Mouse (Mus musculus) right cerebral cortex, adult 18-20 months (tissue): ENCODE data around the gene Galr3.
"Not testable (repeated sequence)": the region's sequence is repeated elsewhere in the genome, so short reads cannot be mapped to it uniquely, and the experiment has no call there.

ENCODE experiments used
- DNase-seq: peaks from one replicate; pipeline ENCODE4 v3.0.0; 2022; ENCODE audit warnings: mixed read lengths

The Galr3 gene

GRCm38 (mm10) chr15:79041585-79041984 lies at the start of gene Galr3:
Galr3 (plus strand) TSS chr15:79041885.
- no peak for DNase-seq

GRCm38 (mm10) chr15:78992235-78992634 lies 49.5 kb upstream of the Galr3 start:
- DNase-seq: no peak

GRCm38 (mm10) chr15:78992925-78993324 lies 48.8 kb upstream of the Galr3 start:
- DNase-seq: no peak

- DNase-seq: no peak
These were observed 45.8 kb upstream of the Galr3 start for GRCm38 (mm10) chr15:78995916-78996315.

DNA sequence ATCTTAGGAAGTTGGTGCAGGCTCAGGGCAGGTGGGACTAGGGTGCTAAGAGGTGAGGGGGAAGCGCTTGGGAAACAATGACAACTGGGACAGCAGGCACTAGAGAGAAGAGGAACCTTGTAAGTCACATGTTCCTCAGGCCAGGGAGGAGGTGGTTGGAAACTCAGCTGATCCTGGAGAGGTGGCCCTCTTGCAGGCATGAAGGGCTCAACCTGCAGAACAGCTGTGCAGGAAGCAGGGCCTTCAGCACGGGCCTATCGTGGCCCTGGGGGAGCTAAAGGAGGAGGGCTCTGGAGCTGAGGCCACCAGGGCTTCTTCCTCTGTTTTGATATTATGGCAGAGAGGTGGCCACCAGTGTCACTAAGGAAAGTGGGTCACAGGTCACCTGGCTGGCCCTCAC lies 45.0 kb upstream of the Galr3 start:
- no peak for DNase-seq

- DNase-seq: no peak
These were observed 43.3 kb upstream of the Galr3 start for GRCm38 (mm10) chr15:78998348-78998747.

DNA sequence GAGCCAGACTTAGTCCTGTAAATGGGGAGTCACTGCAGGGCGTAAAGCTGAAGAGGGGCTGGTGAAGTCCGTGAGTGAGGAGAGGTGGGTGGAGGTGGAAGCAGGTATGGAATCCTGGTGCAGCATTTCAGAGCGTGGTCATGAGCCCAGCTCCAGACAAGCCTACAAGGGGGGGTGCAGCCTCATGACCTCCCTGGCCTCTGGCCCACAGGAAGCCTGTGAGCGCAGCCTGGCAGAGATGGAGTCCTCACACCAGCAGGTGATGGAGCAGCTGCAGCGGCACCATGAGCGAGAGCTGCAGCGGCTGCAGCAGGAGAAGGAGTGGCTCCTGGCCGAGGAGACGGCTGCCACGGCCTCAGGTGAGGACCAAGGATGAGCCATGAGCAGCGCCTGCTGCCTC lies 42.1 kb upstream of the Galr3 start:
- DNase-seq: no peak

GRCm38 (mm10) chr15:79000357-79000791 lies 41.3 kb upstream of the Galr3 start:
- no peak for DNase-seq

- no peak for DNase-seq
These were observed 40.1 kb upstream of the Galr3 start for GRCm38 (mm10) chr15:79001559-79001958.

- DNase-seq: no peak
These were observed 39.6 kb upstream of the Galr3 start for GRCm38 (mm10) chr15:79002036-79002435.

GRCm38 (mm10) chr15:79003079-79003478 lies 38.6 kb upstream of the Galr3 start:
- DNase-seq: no peak

GRCm38 (mm10) chr15:79005581-79005980 lies 36.1 kb upstream of the Galr3 start:
- DNase-seq: no peak

DNA sequence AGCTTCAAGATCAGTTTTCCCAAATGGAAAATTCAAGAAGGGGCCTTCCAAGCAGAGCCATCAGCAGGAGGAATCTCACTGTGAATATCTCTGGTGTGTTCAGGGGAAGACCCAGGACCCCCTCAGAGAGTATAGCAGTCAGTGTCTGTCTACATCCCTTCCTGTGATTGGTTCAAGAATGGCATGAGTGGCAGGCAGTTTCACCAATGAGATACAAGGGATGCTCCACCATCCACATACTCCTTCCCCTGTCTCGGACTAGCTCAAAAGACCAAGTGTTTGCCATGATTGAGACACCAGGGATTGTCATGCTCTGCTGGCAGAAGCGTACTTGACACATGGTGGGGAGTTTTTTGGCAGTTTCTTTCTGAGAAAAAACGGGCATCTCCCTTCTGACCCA lies 35.0 kb upstream of the Galr3 start:
- DNase-seq: no peak

- no peak for DNase-seq
These were observed 34.6 kb upstream of the Galr3 start for GRCm38 (mm10) chr15:79007059-79007458.

DNA sequence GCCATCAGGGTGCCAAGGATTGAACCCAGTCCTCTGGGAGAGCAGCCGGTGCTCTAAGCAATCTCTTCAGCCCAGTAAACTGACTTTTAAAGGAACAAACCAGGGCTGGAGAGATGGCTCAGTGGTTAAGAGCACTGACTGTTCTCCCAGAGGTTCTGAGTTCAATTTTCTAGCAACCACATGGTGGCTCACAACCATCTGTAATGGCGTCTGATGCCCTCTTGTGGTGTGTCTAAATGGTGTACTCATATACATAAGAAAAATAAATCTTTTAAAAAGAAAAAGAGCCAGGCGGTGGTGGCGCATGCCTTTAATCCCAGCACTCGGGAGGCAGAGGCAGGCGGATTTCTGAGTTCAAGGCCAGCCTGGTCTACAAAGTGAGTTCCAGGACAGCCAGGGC lies 33.8 kb upstream of the Galr3 start:
- DNase-seq: not testable (repeated sequence)

- DNase-seq: no peak
These were observed 32.0 kb upstream of the Galr3 start for GRCm38 (mm10) chr15:79009734-79010133.

DNA sequence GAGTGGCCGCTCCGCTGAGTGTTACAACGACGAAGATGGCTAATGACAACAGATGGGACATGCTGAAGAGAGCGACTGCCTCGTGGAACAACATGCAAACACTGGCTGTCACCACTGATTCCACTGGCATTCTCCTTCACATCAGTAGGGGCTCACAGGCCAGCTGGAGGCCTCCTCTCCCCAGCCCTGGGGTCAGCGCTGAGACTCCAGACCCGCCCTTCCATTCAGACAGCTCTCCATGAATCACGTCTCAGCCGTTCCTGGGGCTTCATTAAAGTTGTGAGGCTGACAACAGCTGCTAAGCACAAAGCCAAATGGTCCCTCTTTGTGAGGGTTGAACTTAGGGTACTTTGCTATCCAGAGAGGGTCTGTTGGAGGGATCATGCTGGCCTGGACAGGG lies 30.1 kb upstream of the Galr3 start:
- no peak for DNase-seq

- no peak for DNase-seq
These were observed 28.3 kb upstream of the Galr3 start for GRCm38 (mm10) chr15:79013382-79013781.

GRCm38 (mm10) chr15:79018191-79018590 lies 23.5 kb upstream of the Galr3 start:
- no peak for DNase-seq

GRCm38 (mm10) chr15:79018886-79019285 lies 22.8 kb upstream of the Galr3 start:
- DNase-seq: no peak

- no peak for DNase-seq
These were observed 18.9 kb upstream of the Galr3 start for GRCm38 (mm10) chr15:79022671-79023230.

DNA sequence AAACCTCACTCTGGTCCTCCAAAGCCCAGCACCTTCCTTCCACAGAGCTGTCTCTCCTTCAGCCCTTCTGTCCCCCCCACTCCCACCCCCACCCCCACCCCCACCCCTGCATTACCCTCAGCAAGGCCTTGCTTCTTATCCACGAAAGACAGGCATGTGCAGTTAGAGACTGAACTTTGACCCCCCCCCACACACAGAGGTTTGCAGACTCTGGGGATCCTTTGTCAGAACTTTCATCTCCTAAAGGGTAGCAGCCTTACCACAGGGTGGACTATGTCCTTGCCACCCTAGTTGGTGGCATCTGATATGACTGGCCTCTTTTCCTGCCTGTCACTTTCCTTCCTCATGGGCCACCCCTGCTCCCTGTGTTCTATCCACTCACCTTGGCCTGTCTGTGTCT lies 18.3 kb upstream of the Galr3 start:
- DNase-seq: no peak

- no peak for DNase-seq
These were observed 15.9 kb upstream of the Galr3 start for GRCm38 (mm10) chr15:79025687-79026308.

- DNase-seq: no peak
These were observed 15.0 kb upstream of the Galr3 start for GRCm38 (mm10) chr15:79026511-79027290.
